Mouse (Mus musculus) splenic B cell, adult 2 months (primary cell): Measurements from ENCODE around the gene Usp3.

Experiments used
- DNase-seq: peaks from one replicate; pipeline ENCODE4 v3.0.0-alpha.2; 2011; ENCODE audit warnings: low read depth, low spot score
- H3K27me3 ChIP-seq: 2 replicates; pipeline ENCODE4 v1.6.1; 2012; ENCODE audit warnings: mild to moderate bottlenecking, low read length, moderate library complexity, mixed read lengths; ENCODE audit not compliant: control insufficient read depth, poor library complexity, insufficient read depth, severe bottlenecking
- H3K36me3 ChIP-seq: 2 replicates; pipeline ENCODE4 v1.6.1; 2012; ENCODE audit warnings: mild to moderate bottlenecking, low read length, moderate library complexity, mixed read lengths; ENCODE audit not compliant: control insufficient read depth, poor library complexity, insufficient read depth, severe bottlenecking

Gene Usp3

GRCm38 (mm10) chr9:66514256-66514770, 78.6 kb downstream of the Usp3 start, which contains the start of gene Fbxl22:
TSS of gene Fbxl22 (minus strand) at chr9:66514593.
- H3K27me3 ChIP-seq = no peaks in the 10 kb centered on the region
- H3K36me3 ChIP-seq = peaks cover 7% of the 10 kb centered on the region
- DNase-seq = peak; percentile 56

GRCm38 (mm10) chr9:66513661-66514255, 79.2 kb downstream of the Usp3 start:
- peaks cover 3% of the 10 kb centered on the region; the same call in 1 of the 2 replicates for H3K36me3 ChIP-seq
- no peaks in the 10 kb centered on the region for H3K27me3 ChIP-seq
- DNase-seq = no peak

GRCm38 (mm10) chr9:66513150-66513549, 79.8 kb downstream of the Usp3 start:
- Histone ChIP-seq H3K27me3 (no peaks in the 10 kb centered on the region), H3K36me3 (peaks cover 3% of the 10 kb centered on the region; the same call in 1 of the 2 replicates)
- peak; percentile 47 for DNase-seq

GRCm38 (mm10) chr9:66512351-66512671, 80.6 kb downstream of the Usp3 start:
- DNase-seq = peak; percentile 78
- H3K36me3 ChIP-seq = peaks cover 3% of the 10 kb centered on the region; the same call in 1 of the 2 replicates
- H3K27me3 ChIP-seq = no peaks in the 10 kb centered on the region

DNA sequence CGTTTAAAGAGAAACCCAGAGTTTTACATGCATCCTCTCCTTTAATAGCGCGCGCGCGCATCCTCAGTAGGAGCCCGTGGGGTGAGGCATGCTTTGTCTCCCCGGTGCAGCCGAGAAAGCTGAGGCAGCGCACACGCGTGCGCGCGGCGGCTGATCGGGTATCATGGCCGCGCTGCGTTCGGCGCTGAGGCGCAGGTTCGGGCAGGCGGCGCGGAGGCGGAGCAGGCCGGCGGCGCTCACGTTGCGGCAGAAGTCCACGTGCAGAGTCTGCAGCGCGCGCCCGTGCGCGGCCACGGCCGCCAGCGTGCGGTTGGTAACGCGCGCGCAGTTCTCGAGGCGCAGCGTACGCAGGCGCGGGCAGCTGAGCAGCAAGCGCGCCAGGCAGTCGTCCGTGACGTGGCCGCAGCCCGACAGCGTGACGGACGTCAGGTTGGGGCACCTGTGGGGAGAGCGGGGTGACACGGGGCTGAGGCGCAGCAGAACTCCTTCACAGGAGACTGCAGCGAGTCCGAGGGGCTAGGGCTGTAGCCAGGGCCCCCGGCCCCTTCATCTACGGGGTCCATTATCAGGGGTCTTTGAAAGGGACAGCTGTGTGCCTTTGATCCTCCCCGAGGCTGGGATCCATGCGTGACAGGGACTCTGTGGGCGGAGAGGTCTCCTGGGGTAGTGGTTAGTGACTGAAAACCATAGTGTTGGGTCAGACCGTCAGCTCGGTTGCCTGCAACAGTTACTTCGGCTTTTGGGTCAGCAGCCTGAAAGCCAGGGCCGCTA, 81.2 kb downstream of the Usp3 start:
- H3K36me3 ChIP-seq = peaks cover 3% of the 10 kb centered on the region; the same call in 1 of the 2 replicates
- DNase-seq = peak; percentile 90
- no peaks in the 10 kb centered on the region for H3K27me3 ChIP-seq

DNA sequence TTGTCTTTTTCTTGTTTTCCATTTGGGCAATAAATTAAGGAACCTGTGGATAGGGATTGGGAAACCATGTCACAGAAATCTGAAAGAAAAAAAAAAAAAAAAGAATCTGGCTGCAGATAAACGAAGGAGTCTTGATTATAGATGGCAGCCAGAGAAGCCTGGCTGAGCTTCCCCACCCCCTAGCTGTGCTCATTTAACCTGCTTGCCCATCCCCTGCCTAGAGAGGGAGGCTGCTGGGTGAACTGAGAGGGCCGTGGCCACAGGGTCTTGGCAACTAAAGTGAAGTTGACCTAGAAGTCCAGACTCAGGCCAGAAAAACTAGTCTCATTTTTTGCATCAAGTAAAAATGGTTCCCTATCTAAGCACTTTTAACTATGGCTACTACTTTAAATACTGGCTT, 82.0 kb downstream of the Usp3 start:
- peak; percentile 18 for DNase-seq
- H3K27me3 ChIP-seq = no peaks in the 10 kb centered on the region
- H3K36me3 ChIP-seq = no peaks in the 10 kb centered on the region; the same call in 1 of the 2 replicates

DNA sequence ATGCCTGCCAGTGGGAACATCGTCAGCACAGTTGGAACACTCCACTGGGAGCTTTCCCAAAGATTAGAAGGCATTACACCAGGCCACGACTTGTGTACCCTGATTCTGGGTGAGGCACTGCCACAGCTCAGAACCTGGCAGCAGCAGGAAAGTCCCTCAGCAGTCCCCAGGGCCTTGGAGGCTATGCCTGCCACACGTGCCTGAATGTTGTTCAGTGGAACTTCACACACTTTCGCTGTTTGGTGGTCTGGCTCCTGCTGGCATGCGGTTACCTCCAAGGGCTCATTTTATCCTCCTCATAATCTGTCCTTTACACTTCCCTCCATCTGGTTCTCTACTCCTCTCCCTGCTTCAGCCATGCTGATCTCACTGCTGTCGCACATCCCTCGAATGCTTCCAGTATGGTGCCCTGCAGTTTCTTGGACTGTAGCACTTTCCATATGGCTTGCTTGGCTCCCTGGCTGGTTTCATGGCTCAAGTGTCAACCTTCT, 82.5 kb downstream of the Usp3 start:
- H3K27me3 ChIP-seq = no peaks in the 10 kb centered on the region
- DNase-seq = peak; percentile 47
- H3K36me3 ChIP-seq = no peaks in the 10 kb centered on the region; the same call in 1 of the 2 replicates

DNA sequence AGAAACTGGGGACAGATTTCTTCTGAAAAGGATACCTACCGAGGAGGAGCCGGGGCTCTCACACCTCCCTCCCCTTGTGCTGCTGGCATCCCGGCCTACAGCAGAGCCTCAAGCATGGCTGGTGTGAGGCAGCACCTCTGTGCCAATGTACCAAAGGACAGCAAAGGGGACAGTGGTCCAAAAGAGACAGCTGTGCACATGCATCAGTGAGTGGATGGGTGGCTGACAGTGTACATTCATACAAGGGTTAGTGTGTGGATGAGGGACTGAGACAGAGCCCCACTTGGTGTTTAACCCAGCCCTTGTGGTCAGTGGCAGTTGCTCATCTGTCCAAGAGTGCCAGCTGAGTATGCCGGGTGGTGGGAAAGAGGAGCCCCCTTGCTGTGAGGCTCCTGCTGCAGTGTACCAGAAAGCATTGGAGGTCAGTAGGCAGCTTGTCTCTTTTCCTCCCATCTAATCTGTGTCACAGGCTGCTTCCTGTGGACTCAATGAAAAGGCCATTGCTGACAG, 84.0 kb downstream of the Usp3 start:
- Histone ChIP-seq H3K36me3 (no peaks in the 10 kb centered on the region; the same call in 1 of the 2 replicates), H3K27me3 (no peaks in the 10 kb centered on the region)
- DNase-seq = no peak

- no peaks in the 10 kb centered on the region for H3K27me3 ChIP-seq
- H3K36me3 ChIP-seq = peaks cover 1% of the 10 kb centered on the region; the same call in 1 of the 2 replicates
- no peak for DNase-seq
These were observed 85.3 kb downstream of the Usp3 start for GRCm38 (mm10) chr9:66507684-66508083.

- DNase-seq = no peak
- H3K27me3 ChIP-seq = no peaks in the 10 kb centered on the region
- H3K36me3 ChIP-seq = peaks cover 2% of the 10 kb centered on the region; the same call in 1 of the 2 replicates
These were observed 86.5 kb downstream of the Usp3 start for GRCm38 (mm10) chr9:66506424-66506823.

DNA sequence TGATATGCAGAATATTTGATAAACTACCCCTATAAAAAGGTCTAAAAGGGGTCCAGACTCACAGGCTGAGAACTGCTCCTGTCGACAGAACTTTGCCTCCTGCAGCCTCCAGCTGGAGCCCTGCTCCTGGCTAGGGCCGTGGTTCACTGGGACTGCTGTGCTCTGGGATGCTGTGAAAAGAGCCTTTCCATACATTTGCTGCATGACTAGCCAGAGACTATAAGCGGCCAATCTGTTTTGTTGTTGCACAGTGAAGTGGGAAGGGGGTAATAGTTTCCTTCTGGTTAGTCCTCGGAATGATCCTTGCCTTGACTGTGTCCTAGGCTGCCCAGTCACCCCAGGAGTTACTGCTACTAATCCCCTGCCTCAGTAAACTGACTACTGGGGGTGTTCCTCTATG, 86.9 kb downstream of the Usp3 start:
- DNase-seq = no peak
- peaks cover 2% of the 10 kb centered on the region; the same call in 1 of the 2 replicates for H3K36me3 ChIP-seq

GRCm38 (mm10) chr9:66505141-66505917, 87.6 kb downstream of the Usp3 start:
- no peaks in the 10 kb centered on the region for H3K27me3 ChIP-seq
- DNase-seq = no peak
- peaks cover 4% of the 10 kb centered on the region; the same call in 1 of the 2 replicates for H3K36me3 ChIP-seq

More for the DNA sequence above, 86.9 kb downstream of the Usp3 start:
- no peaks in the 10 kb centered on the region for H3K27me3 ChIP-seq

DNA sequence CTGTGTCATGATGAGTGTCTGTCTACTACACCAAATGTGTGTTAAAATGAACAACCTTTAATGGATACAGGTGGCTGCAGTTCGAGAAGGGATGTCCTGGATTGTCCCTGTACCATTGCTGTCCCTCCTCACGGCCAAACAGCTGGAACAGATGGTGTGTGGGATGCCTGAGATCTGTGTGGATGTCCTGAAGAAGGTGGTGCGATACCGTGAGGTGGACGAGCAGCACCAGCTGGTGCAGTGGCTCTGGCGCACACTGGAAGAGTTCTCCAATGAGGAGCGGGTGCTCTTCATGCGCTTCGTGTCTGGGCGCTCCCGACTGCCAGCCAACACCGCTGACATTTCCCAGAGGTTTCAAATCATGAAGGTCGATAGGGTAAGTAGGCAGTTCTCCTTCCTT, 88.4 kb downstream of the Usp3 start:
- DNase-seq = no peak

GRCm38 (mm10) chr9:66503879-66504411, 89.0 kb downstream of the Usp3 start:
- peaks cover 4% of the 10 kb centered on the region; the same call in 1 of the 2 replicates for H3K36me3 ChIP-seq
- DNase-seq = peak; percentile 34
- no peaks in the 10 kb centered on the region for H3K27me3 ChIP-seq

More for the DNA sequence above, 88.4 kb downstream of the Usp3 start:
- Histone ChIP-seq H3K36me3 (peaks cover 4% of the 10 kb centered on the region; the same call in 1 of the 2 replicates), H3K27me3 (no peaks in the 10 kb centered on the region)
